Comparison of ENCODE assay signal across 8 mouse cellular contexts in genomic region chr16:4642937-4643336, GRCm38 (mm10). TPM values are rescaled to one million over a fixed set of nuclear protein-coding genes. Genes with fewer than 3 reads are reported as not detected.
DNase-seq lines count a peak whose midpoint lies in the region; ATAC-seq and TF ChIP-seq lines count a peak whose summit lies in the region.

No protein-coding gene starts in this region.

- no peak for DNase-seq in forebrain, embryonic 10.5 days (ENCODE audit: extremely low spot score, low spot score)
- no peak for DNase-seq in forebrain, embryonic 11.5 days (ENCODE audit: low spot score)
- peak; percentile 58 to 75 for DNase-seq in lung, adult 18-20 months
- no peak for DNase-seq in lung, adult 2 months
- no peak for DNase-seq in thymus, postnatal 14 days

- H3K27me3 ChIP-seq in forebrain, embryonic 10.5 days (ENCODE audit: poor library complexity, severe bottlenecking): no peaks in the 10 kb centered on the region
- H3K27me3 ChIP-seq in forebrain, embryonic 11.5 days (ENCODE audit: control insufficient read depth, insufficient read depth, low read length): no peaks in the 10 kb centered on the region
- H3K27me3 ChIP-seq in limb, embryonic 12.5 days: no peaks in the 10 kb centered on the region
- no peaks in the 10 kb centered on the region for H3K27me3 ChIP-seq in stomach, embryonic 14.5 days (ENCODE audit: control insufficient read depth, insufficient read depth, low read length)

- TF ChIP-seq POLR2A in lung, adult 2 months (IDR thresholded peaks at IDR 0.05; ENCODE audit: borderline replicate concordance, extremely low read depth, low read depth, low read length): no peak

- peak overlapping the region; percentile 78; the same call in 1 of the 2 replicates for H3K4me3 ChIP-seq in forebrain, embryonic 10.5 days
- no peak overlapping the region for H3K4me3 ChIP-seq in forebrain, embryonic 11.5 days (ENCODE audit: low read depth, low read length)
- H3K4me3 ChIP-seq in lung, adult 2 months (replicated peaks; ENCODE audit: extremely low read depth, low read depth, low read length): no peak overlapping the region
- peak overlapping the region; percentile 64 for H3K4me3 ChIP-seq in limb, embryonic 12.5 days (replicated peaks)
- H3K4me3 ChIP-seq in stomach, embryonic 14.5 days (ENCODE audit: low read depth, low read length): peak overlapping the region; percentile 72; the same call in 1 of the 2 replicates

- no peak for ATAC-seq in forebrain, embryonic 11.5 days (replicated peaks; ENCODE audit: low FRiP score)
- ATAC-seq in limb, embryonic 12.5 days (ENCODE audit: insufficient number of reproducible peaks, insufficient read depth, low FRiP score, low TSS enrichment, low read depth): no peak
- ATAC-seq in stomach, embryonic 14.5 days (ENCODE audit: insufficient number of reproducible peaks, insufficient read depth, low FRiP score, low read depth): no peak
- ATAC-seq in megakaryocyte progenitor cell, adult 5-6 weeks (replicated peaks; ENCODE audit: poor library complexity): no peak

- WGBS in forebrain, embryonic 10.5 days: 86% methylated on average over 6 of the region's 6 CpGs
- WGBS in forebrain, embryonic 11.5 days: 85% methylated on average over 6 of the region's 6 CpGs
- 45% methylated on average over 6 of the region's 6 CpGs for WGBS in lung, adult 2 months
- 87% methylated on average over 6 of the region's 6 CpGs for WGBS in limb, embryonic 12.5 days
- WGBS in stomach, embryonic 14.5 days: 77% methylated on average over 6 of the region's 6 CpGs

- peak overlapping the region; percentile 87 for H3K27ac ChIP-seq in forebrain, embryonic 10.5 days
- no peak overlapping the region; the same call in 1 of the 2 replicates for H3K27ac ChIP-seq in forebrain, embryonic 11.5 days (ENCODE audit: low read depth, low read length)
- peak overlapping the region; percentile 89 for H3K27ac ChIP-seq in limb, embryonic 12.5 days
- peak overlapping the region; percentile 93 for H3K27ac ChIP-seq in stomach, embryonic 14.5 days (ENCODE audit: low read length)

- peaks cover 24% of the 10 kb centered on the region for H3K36me3 ChIP-seq in forebrain, embryonic 10.5 days (replicated peaks)
- H3K36me3 ChIP-seq in forebrain, embryonic 11.5 days (ENCODE audit: control insufficient read depth, insufficient read depth, low read length): no peaks in the 10 kb centered on the region
- H3K36me3 ChIP-seq in limb, embryonic 12.5 days: peaks cover 48% of the 10 kb centered on the region
- peaks cover 3% of the 10 kb centered on the region; the same call in 1 of the 2 replicates for H3K36me3 ChIP-seq in stomach, embryonic 14.5 days (ENCODE audit: control insufficient read depth, insufficient read depth, low read length)

- H3K9ac ChIP-seq in forebrain, embryonic 11.5 days (ENCODE audit: low read length): no peak overlapping the region
- no peak overlapping the region for H3K9ac ChIP-seq in limb, embryonic 12.5 days (replicated peaks)
- no peak overlapping the region for H3K9ac ChIP-seq in stomach, embryonic 14.5 days (replicated peaks; ENCODE audit: low read depth, low read length)

- no peaks in the 10 kb centered on the region for H3K9me3 ChIP-seq in forebrain, embryonic 10.5 days
- H3K9me3 ChIP-seq in forebrain, embryonic 11.5 days (ENCODE audit: control insufficient read depth, low read length): no peaks in the 10 kb centered on the region
- no peaks in the 10 kb centered on the region for H3K9me3 ChIP-seq in limb, embryonic 12.5 days
- no peaks in the 10 kb centered on the region for H3K9me3 ChIP-seq in stomach, embryonic 14.5 days (ENCODE audit: control insufficient read depth, low read depth, low read length)

- peaks cover 82% of the 10 kb centered on the region for H3K4me1 ChIP-seq in forebrain, embryonic 10.5 days
- H3K4me1 ChIP-seq in forebrain, embryonic 11.5 days (replicated peaks; ENCODE audit: control insufficient read depth, insufficient read depth, low read length): peaks cover 14% of the 10 kb centered on the region
- H3K4me1 ChIP-seq in lung, adult 2 months (ENCODE audit: control insufficient read depth, insufficient read depth, low read length): peaks cover 47% of the 10 kb centered on the region
- H3K4me1 ChIP-seq in limb, embryonic 12.5 days (replicated peaks): peaks cover 76% of the 10 kb centered on the region
- H3K4me1 ChIP-seq in stomach, embryonic 14.5 days (ENCODE audit: control insufficient read depth, insufficient read depth, low read length): peaks cover 54% of the 10 kb centered on the region

- TF ChIP-seq CTCF in lung, adult 2 months (IDR thresholded peaks at IDR 0.05; ENCODE audit: insufficient read depth, low read length): no peak

- H3K4me2 ChIP-seq in forebrain, embryonic 11.5 days (ENCODE audit: low read depth, low read length, severe bottlenecking): no peak overlapping the region
- peak overlapping the region; percentile 88 for H3K4me2 ChIP-seq in limb, embryonic 12.5 days
- peak overlapping the region; percentile 52 for H3K4me2 ChIP-seq in stomach, embryonic 14.5 days (replicated peaks; ENCODE audit: low read depth, low read length)

RNA-seq across cellular contexts. Expression of gene Dnaja3, which starts 3.1 kb away (rescaled TPM):
- polyA plus RNA-seq in forebrain, embryonic 10.5 days (2016; fragmentation: Nextera tagmentation; extraction: Ambion mirVana): 63.7 and 66.3 TPM in 2 replicates
- polyA plus RNA-seq in forebrain, embryonic 11.5 days (2014; fragmentation: Nextera tagmentation; extraction: Ambion mirVana): 57.7 and 60.7 TPM in 2 replicates
- polyA plus RNA-seq in lung, adult 2 months (2012; rRNA removed): 16.1 and 21.2 TPM in 2 replicates
- 55.1 and 58.0 TPM in 2 replicates for polyA plus RNA-seq in limb, embryonic 12.5 days (2016; fragmentation: Nextera tagmentation; extraction: Ambion mirVana)
- polyA plus RNA-seq in stomach, embryonic 14.5 days (2014; fragmentation: Nextera tagmentation; extraction: Ambion mirVana): 57.8 and 61.6 TPM in 2 replicates
- 24.6 and 26.3 TPM in 2 replicates for total RNA-seq in megakaryocyte progenitor cell, adult 5-6 weeks (2015)
- total RNA-seq in megakaryocyte progenitor cell, adult 5-6 weeks (2017): 59.5 and 71.1 TPM in 2 replicates

RNA-seq across cellular contexts. Expression of gene Vasn, which starts 3.2 kb away (rescaled TPM):
- 9.2 and 9.3 TPM in 2 replicates for polyA plus RNA-seq in forebrain, embryonic 10.5 days (2016; fragmentation: Nextera tagmentation; extraction: Ambion mirVana)
- 7.6 and 7.7 TPM in 2 replicates for polyA plus RNA-seq in forebrain, embryonic 11.5 days (2014; fragmentation: Nextera tagmentation; extraction: Ambion mirVana)
- 86.4 and 91.1 TPM in 2 replicates for polyA plus RNA-seq in lung, adult 2 months (2012; rRNA removed)
- polyA plus RNA-seq in limb, embryonic 12.5 days (2016; fragmentation: Nextera tagmentation; extraction: Ambion mirVana): 29.4 and 30.4 TPM in 2 replicates
- 17.5 and 20.4 TPM in 2 replicates for polyA plus RNA-seq in stomach, embryonic 14.5 days (2014; fragmentation: Nextera tagmentation; extraction: Ambion mirVana)
- total RNA-seq in megakaryocyte progenitor cell, adult 5-6 weeks (2015): 0.07 and 0.49 TPM in 2 replicates
- 0.17 and 0.34 TPM in 2 replicates for total RNA-seq in megakaryocyte progenitor cell, adult 5-6 weeks (2017)

RNA-seq across cellular contexts. Expression of gene Pam16, which starts 18.1 kb away (rescaled TPM):
- 93.5 and 94.7 TPM in 2 replicates for polyA plus RNA-seq in forebrain, embryonic 10.5 days (2016; fragmentation: Nextera tagmentation; extraction: Ambion mirVana)
- polyA plus RNA-seq in forebrain, embryonic 11.5 days (2014; fragmentation: Nextera tagmentation; extraction: Ambion mirVana): 87.4 and 91.4 TPM in 2 replicates
- 8.4 and 12.3 TPM in 2 replicates for polyA plus RNA-seq in lung, adult 2 months (2012; rRNA removed)
- polyA plus RNA-seq in limb, embryonic 12.5 days (2016; fragmentation: Nextera tagmentation; extraction: Ambion mirVana): 111 and 120 TPM in 2 replicates
- polyA plus RNA-seq in stomach, embryonic 14.5 days (2014; fragmentation: Nextera tagmentation; extraction: Ambion mirVana): 84.7 and 85.5 TPM in 2 replicates
- total RNA-seq in megakaryocyte progenitor cell, adult 5-6 weeks (2015): 74.0 and 86.1 TPM in 2 replicates
- 19.1 and 35.2 TPM in 2 replicates for total RNA-seq in megakaryocyte progenitor cell, adult 5-6 weeks (2017)

RNA-seq across cellular contexts. Expression of gene Coro7, which starts 36.6 kb away (rescaled TPM):
- 17.6 and 19.1 TPM in 2 replicates for polyA plus RNA-seq in forebrain, embryonic 10.5 days (2016; fragmentation: Nextera tagmentation; extraction: Ambion mirVana)
- 20.5 and 23.3 TPM in 2 replicates for polyA plus RNA-seq in forebrain, embryonic 11.5 days (2014; fragmentation: Nextera tagmentation; extraction: Ambion mirVana)
- polyA plus RNA-seq in lung, adult 2 months (2012; rRNA removed): 60.6 and 60.9 TPM in 2 replicates
- polyA plus RNA-seq in limb, embryonic 12.5 days (2016; fragmentation: Nextera tagmentation; extraction: Ambion mirVana): 18.6 and 19.6 TPM in 2 replicates
- polyA plus RNA-seq in stomach, embryonic 14.5 days (2014; fragmentation: Nextera tagmentation; extraction: Ambion mirVana): 15.0 and 16.6 TPM in 2 replicates
- 62.1 and 67.0 TPM in 2 replicates for total RNA-seq in megakaryocyte progenitor cell, adult 5-6 weeks (2015)
- 34.1 and 40.2 TPM in 2 replicates for total RNA-seq in megakaryocyte progenitor cell, adult 5-6 weeks (2017)

RNA-seq across cellular contexts. Expression of gene Glis2, which starts 48.4 kb away (rescaled TPM):
- 22.5 and 23.2 TPM in 2 replicates for polyA plus RNA-seq in forebrain, embryonic 10.5 days (2016; fragmentation: Nextera tagmentation; extraction: Ambion mirVana)
- 31.3 and 34.5 TPM in 2 replicates for polyA plus RNA-seq in forebrain, embryonic 11.5 days (2014; fragmentation: Nextera tagmentation; extraction: Ambion mirVana)
- polyA plus RNA-seq in lung, adult 2 months (2012; rRNA removed): 66.5 and 76.4 TPM in 2 replicates
- 28.4 and 32.6 TPM in 2 replicates for polyA plus RNA-seq in limb, embryonic 12.5 days (2016; fragmentation: Nextera tagmentation; extraction: Ambion mirVana)
- polyA plus RNA-seq in stomach, embryonic 14.5 days (2014; fragmentation: Nextera tagmentation; extraction: Ambion mirVana): 31.0 and 34.7 TPM in 2 replicates
- 1.1 and 1.5 TPM in 2 replicates for total RNA-seq in megakaryocyte progenitor cell, adult 5-6 weeks (2015)
- total RNA-seq in megakaryocyte progenitor cell, adult 5-6 weeks (2017): 0.64 and 1.1 TPM in 2 replicates

Comparison
In these comparisons a context has a peak if more than half of its experiments do, and no peak if none do; other contexts are left out.
1. DNase-seq: peak in lung, adult 18-20 months (2 of 2); none in forebrain, embryonic 10.5 days (single experiment), forebrain, embryonic 11.5 days (single experiment), lung, adult 2 months (single experiment) and thymus, postnatal 14 days (single experiment).
2. H3K4me3 ChIP-seq: peak in forebrain, embryonic 10.5 days (single experiment), limb, embryonic 12.5 days (single experiment) and stomach, embryonic 14.5 days (single experiment); none in forebrain, embryonic 11.5 days (single experiment) and lung, adult 2 months (single experiment).